Mouse (Mus musculus): Measurements from ENCODE around the gene Defb20.

DNA sequence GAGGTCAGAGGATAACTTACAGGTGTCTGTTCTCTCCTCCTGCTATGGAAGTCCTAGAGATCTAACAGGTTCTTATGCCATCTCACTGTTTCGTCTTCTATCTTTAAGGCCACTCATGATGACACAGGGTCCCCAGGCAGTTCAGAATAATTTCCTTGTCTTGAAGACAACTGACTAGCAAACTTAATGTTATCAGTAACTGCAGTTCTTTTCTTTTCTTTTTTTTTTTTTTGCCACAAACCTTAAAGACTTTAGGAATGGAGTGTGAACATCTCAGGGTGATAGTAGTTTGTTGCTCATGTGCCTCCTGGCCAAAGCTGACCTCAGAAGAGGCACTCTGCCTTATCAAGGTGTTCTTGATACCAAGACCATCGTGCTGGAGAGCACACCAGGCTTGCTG lies 30.2 kb upstream of the Defb20 start:
- TF ChIP-seq POLR2A (IDR thresholded peaks at IDR 0.05; ENCODE audit: borderline replicate concordance, extremely low read depth, low read depth, low read length) (no peak), CTCF (IDR thresholded peaks at IDR 0.05; ENCODE audit: insufficient read depth, low read length) (no peak)

All from lung, adult 2 months (tissue).